Mouse (Mus musculus) gastrocnemius, postnatal 4 days (tissue): ENCODE data around the gene Ankrd11. TPM values are rescaled to one million over a fixed set of nuclear protein-coding genes. Genes with fewer than 3 reads are reported as not detected.
"Not testable (repeated sequence)": the region's sequence is repeated elsewhere in the genome, so short reads cannot be mapped to it uniquely, and the experiment has no call there.

Experiments
- DNase-seq, 2 experiments: peaks; one replicate each; pipeline ENCODE4 v3.0.0; 2021 to 2022; ENCODE audit warnings: low spot score in 2 of 2, mixed read lengths in 2 of 2
- total RNA-seq, 2 experiments: library from RNA; stranded (reverse); gene quantifications; 2 replicates each; pipeline ENCODE4 v1.2.3; 2021

Ankrd11 gene
- total RNA-seq, 2 experiments from 2014 or later, result 81.1 to 92.9 TPM

GRCm38 (mm10) chr8:123040110-123040650 is 1.9 kb downstream of the Ankrd11 start:
- no peak for DNase-seq

- DNase-seq, result no peak
Measured at GRCm38 (mm10) chr8:123039376-123040109, 2.5 kb downstream of the Ankrd11 start.

GRCm38 (mm10) chr8:123038351-123038750 is 3.7 kb downstream of the Ankrd11 start:
- no peak for DNase-seq

GRCm38 (mm10) chr8:123037487-123037886 is 4.6 kb downstream of the Ankrd11 start:
- DNase-seq, result no peak

GRCm38 (mm10) chr8:123036956-123037355 is 5.1 kb downstream of the Ankrd11 start:
- DNase-seq, result no peak

GRCm38 (mm10) chr8:123034171-123034570 is 7.9 kb downstream of the Ankrd11 start:
- no peak for DNase-seq

GRCm38 (mm10) chr8:123033431-123033830 is 8.6 kb downstream of the Ankrd11 start:
- no peak for DNase-seq

GRCm38 (mm10) chr8:123032730-123033129 is 9.3 kb downstream of the Ankrd11 start:
- no peak for DNase-seq

GRCm38 (mm10) chr8:123031321-123031978 is 10.6 kb downstream of the Ankrd11 start:
- DNase-seq, result no peak

GRCm38 (mm10) chr8:123030091-123030490 is 12.0 kb downstream of the Ankrd11 start:
- DNase-seq, result not testable (repeated sequence)

GRCm38 (mm10) chr8:123027786-123028185 is 14.3 kb downstream of the Ankrd11 start:
- no peak for DNase-seq

GRCm38 (mm10) chr8:123025951-123026351 is 16.1 kb downstream of the Ankrd11 start:
- DNase-seq, result no peak

GRCm38 (mm10) chr8:123024226-123024625 is 17.9 kb downstream of the Ankrd11 start:
- no peak for DNase-seq

GRCm38 (mm10) chr8:123022727-123023126 is 19.4 kb downstream of the Ankrd11 start:
- DNase-seq, result no peak

- no peak for DNase-seq
Measured at GRCm38 (mm10) chr8:123021259-123021658, 20.8 kb downstream of the Ankrd11 start.

- no peak for DNase-seq
Measured at GRCm38 (mm10) chr8:123020859-123021258, 21.2 kb downstream of the Ankrd11 start.

- no peak for DNase-seq
Measured at GRCm38 (mm10) chr8:123020084-123020483, 22.0 kb downstream of the Ankrd11 start.

- no peak for DNase-seq
Measured at GRCm38 (mm10) chr8:123018484-123019164, 23.5 kb downstream of the Ankrd11 start.

- DNase-seq, result no peak
Measured at GRCm38 (mm10) chr8:123017143-123017542, 24.9 kb downstream of the Ankrd11 start.

GRCm38 (mm10) chr8:123015074-123015473 is 27.0 kb downstream of the Ankrd11 start:
- DNase-seq, result no peak

- no peak for DNase-seq
Measured at GRCm38 (mm10) chr8:123014429-123014828, 27.6 kb downstream of the Ankrd11 start.

GRCm38 (mm10) chr8:123011321-123011720 is 30.8 kb downstream of the Ankrd11 start:
- no peak for DNase-seq
